Mouse (Mus musculus): ENCODE measurements around the gene Olfr1052. TPM values are rescaled to one million over a fixed set of nuclear protein-coding genes. Genes with fewer than 3 reads are reported as not detected.
"Not testable (repeated sequence)": the region's sequence is repeated elsewhere in the genome, so short reads cannot be mapped to it uniquely, and the experiment has no call there.

The Olfr1052 gene
- polyA plus RNA-seq (2015; fragmentation: Nextera tagmentation; extraction: Ambion mirVana) = not detected in 2 replicates

DNA sequence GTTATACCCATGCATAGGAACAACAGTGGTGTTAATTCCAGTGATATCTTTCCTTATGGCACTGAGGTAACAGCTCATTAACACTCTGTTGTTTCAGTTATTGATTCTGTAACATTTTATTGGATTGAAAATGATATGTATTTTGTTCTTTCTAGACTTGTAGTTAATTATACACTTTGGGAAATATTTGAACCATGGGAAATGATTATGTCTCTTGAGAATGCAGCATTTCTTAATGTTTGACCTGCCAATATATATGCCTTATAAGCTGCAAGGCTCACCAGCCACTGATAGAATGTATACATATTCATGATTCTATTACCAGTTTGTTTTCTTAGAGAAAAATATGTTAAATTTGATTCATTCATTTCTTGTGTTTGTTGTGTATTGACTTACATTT is at the start of gene Olfr1052:
Gene Olfr1052, plus strand, starts transcription at position 301 of the 400 bp plus-strand sequence.
- Histone ChIP-seq H3K27ac (no peak within 1 kb of the TSS), H3K27me3 (no peaks in the 10 kb centered on the region), H3K4me3 (no peak within 1 kb of the TSS), H3K4me2 (no peak within 1 kb of the TSS), H3K4me1 (replicated peaks) (no peaks in the 10 kb centered on the region), H3K36me3 (no peaks in the 10 kb centered on the region), H3K9me3 (replicated peaks) (no peaks in the 10 kb centered on the region), H3K9ac (no peak within 1 kb of the TSS)
- ATAC-seq (replicated peaks; ENCODE audit: insufficient number of reproducible peaks, insufficient read depth, low FRiP score, low read depth) = no peak

DNA sequence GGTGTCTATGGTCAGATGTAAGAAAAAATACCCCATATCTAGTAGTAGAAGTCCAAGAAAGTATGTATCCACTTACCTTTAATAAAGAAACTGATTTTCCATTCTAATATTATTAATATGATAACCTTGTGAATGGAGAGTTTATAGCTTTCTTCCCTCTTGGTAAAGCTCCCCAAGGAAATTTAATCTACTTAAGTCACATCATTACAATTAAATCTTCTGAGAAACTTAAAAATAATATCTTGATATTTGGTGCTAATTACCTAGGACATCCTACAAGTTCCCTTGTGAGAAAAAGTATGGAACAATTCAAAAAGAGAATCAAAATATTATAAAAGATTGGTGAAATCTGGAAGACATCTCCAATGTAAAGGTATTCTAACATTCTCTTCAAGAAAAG is 34.0 kb upstream of the Olfr1052 start, which contains the start of gene Olfr1049:
Gene Olfr1049, minus strand, starts transcription at position 101 of the 400 bp plus-strand sequence.
- H3K36me3 ChIP-seq; H3K9me3 ChIP-seq (replicated peaks); H3K27me3 ChIP-seq; ATAC-seq (replicated peaks; ENCODE audit: insufficient number of reproducible peaks, insufficient read depth, low FRiP score, low read depth); H3K4me3 ChIP-seq; H3K4me1 ChIP-seq (replicated peaks); H3K9ac ChIP-seq; H3K27ac ChIP-seq; H3K4me2 ChIP-seq: not testable (repeated sequence)

DNA sequence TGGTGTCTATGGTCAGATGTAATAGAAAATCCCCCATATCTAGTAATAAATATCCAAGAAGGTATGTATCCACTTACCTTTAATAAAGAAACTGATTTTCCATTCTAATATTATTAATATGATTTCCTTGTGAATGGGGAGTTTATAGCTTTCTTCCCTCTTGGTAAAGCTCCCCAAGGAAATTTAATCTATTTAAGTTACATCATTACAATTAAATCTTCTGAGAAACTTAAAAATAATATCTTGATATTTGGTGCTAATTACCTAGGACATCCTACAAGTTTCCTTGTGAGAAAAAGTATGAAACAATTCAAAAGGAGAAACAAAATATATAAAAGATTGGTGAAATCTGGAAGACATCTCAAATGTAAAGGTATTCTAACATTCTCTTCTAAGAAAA is 13.3 kb upstream of the Olfr1052 start, which contains the start of gene Olfr1051:
Gene Olfr1051, minus strand, starts transcription at position 101 of the 400 bp plus-strand sequence.
- not testable (repeated sequence) for H3K4me3 ChIP-seq; H3K9me3 ChIP-seq (replicated peaks); H3K36me3 ChIP-seq; ATAC-seq (replicated peaks; ENCODE audit: insufficient number of reproducible peaks, insufficient read depth, low FRiP score, low read depth); H3K27ac ChIP-seq; H3K4me2 ChIP-seq; H3K4me1 ChIP-seq (replicated peaks); H3K9ac ChIP-seq; H3K27me3 ChIP-seq

DNA sequence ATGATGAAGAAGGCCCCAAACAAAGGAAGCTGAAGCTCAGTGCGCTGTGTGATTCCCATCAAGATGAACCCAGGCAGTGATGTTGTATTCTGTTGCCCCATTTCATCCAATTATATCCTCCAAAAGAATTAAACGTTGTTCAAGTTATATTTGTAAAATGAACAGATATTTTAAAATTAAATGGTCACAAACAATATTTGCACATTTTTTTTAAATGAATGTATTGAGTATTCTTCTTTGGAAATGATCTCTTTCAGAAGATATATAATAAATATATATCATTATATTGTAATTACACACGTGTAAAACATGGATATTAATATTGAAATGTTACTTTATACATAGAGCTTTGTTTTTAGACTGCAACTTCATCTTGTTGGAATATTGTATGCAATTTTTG is 22.9 kb downstream of the Olfr1052 start, which contains the start of gene Olfr1053:
Gene Olfr1053, minus strand, starts transcription at position 101 of the 400 bp plus-strand sequence.
- no peak within 1 kb of the TSS for H3K27ac ChIP-seq
- no peak within 1 kb of the TSS for H3K9ac ChIP-seq
- H3K4me3 ChIP-seq = no peak within 1 kb of the TSS
- no peaks in the 10 kb centered on the region for H3K4me1 ChIP-seq (replicated peaks)
- no peak for ATAC-seq (replicated peaks; ENCODE audit: insufficient number of reproducible peaks, insufficient read depth, low FRiP score, low read depth)
- H3K9me3 ChIP-seq (replicated peaks) = no peaks in the 10 kb centered on the region
- no peak within 1 kb of the TSS for H3K4me2 ChIP-seq
- no peaks in the 10 kb centered on the region for H3K36me3 ChIP-seq
- no peaks in the 10 kb centered on the region for H3K27me3 ChIP-seq
- WGBS = 55% methylated on average over 3 of the region's 3 CpGs

DNA sequence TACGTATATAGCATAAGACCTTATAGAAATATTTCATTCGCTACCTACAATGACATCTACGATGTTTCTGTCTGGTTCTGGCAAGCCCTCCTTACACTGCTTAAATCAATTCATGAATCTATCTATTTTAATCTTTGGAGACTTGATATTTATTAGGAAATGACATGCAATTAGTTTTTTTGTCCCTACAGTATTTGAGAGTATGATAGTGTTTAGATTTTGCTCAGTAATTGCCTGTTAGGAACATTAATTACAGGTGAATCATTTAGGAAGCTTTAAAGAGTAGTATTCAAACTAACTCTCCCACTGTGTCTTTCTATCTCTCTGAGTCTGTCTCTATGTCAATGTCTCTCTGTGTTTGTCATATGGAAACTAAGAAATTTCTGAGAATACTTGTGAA is 43.1 kb downstream of the Olfr1052 start, which contains the start of gene Olfr1054:
Gene Olfr1054, minus strand, starts transcription at position 101 of the 400 bp plus-strand sequence.
- Histone ChIP-seq H3K9ac (no peak within 1 kb of the TSS), H3K36me3 (no peaks in the 10 kb centered on the region), H3K9me3 (replicated peaks) (no peaks in the 10 kb centered on the region), H3K4me3 (no peak within 1 kb of the TSS), H3K27me3 (no peaks in the 10 kb centered on the region), H3K4me1 (replicated peaks) (no peaks in the 10 kb centered on the region), H3K27ac (no peak within 1 kb of the TSS), H3K4me2 (no peak within 1 kb of the TSS)
- WGBS = 75% methylated on average over 3 of the region's 3 CpGs
- no peak for ATAC-seq (replicated peaks; ENCODE audit: insufficient number of reproducible peaks, insufficient read depth, low FRiP score, low read depth)

Other genes with a start within 250 kb of the Olfr1052 start
- gene Olfr1034, start 246.6 kb upstream of the Olfr1052 start, polyA plus RNA-seq (2015; fragmentation: Nextera tagmentation; extraction: Ambion mirVana) = 0.04 and 0.11 TPM in 2 replicates
- not detected in 2 replicates for gene Olfr1036, start 218.5 kb upstream of the Olfr1052 start, polyA plus RNA-seq (2015; fragmentation: Nextera tagmentation; extraction: Ambion mirVana)
- not detected in 2 replicates for gene Olfr1037, start 205.1 kb upstream of the Olfr1052 start, polyA plus RNA-seq (2015; fragmentation: Nextera tagmentation; extraction: Ambion mirVana)
- not detected in 2 replicates for gene Olfr1039, start 156.5 kb upstream of the Olfr1052 start, polyA plus RNA-seq (2015; fragmentation: Nextera tagmentation; extraction: Ambion mirVana)
- not detected in 2 replicates for gene Olfr1040, start 145.7 kb upstream of the Olfr1052 start, polyA plus RNA-seq (2015; fragmentation: Nextera tagmentation; extraction: Ambion mirVana)
- not detected in 2 replicates for gene Olfr1042, start 130.6 kb upstream of the Olfr1052 start, polyA plus RNA-seq (2015; fragmentation: Nextera tagmentation; extraction: Ambion mirVana)
- not detected in 2 replicates for gene Olfr1043, start 124.9 kb upstream of the Olfr1052 start, polyA plus RNA-seq (2015; fragmentation: Nextera tagmentation; extraction: Ambion mirVana)
- gene Olfr1044, start 114.6 kb upstream of the Olfr1052 start, polyA plus RNA-seq (2015; fragmentation: Nextera tagmentation; extraction: Ambion mirVana) = not detected in 2 replicates
- gene Olfr52, start 106.8 kb upstream of the Olfr1052 start, polyA plus RNA-seq (2015; fragmentation: Nextera tagmentation; extraction: Ambion mirVana) = not detected in 2 replicates
- gene Olfr1045, start 89.4 kb upstream of the Olfr1052 start, polyA plus RNA-seq (2015; fragmentation: Nextera tagmentation; extraction: Ambion mirVana) = not detected in 2 replicates
- gene Olfr1046, start 73.1 kb upstream of the Olfr1052 start, polyA plus RNA-seq (2015; fragmentation: Nextera tagmentation; extraction: Ambion mirVana) = not detected in 2 replicates
- not detected in 2 replicates for gene Olfr1047, start 61.1 kb upstream of the Olfr1052 start, polyA plus RNA-seq (2015; fragmentation: Nextera tagmentation; extraction: Ambion mirVana)
- gene Olfr1048, start 52.2 kb upstream of the Olfr1052 start, polyA plus RNA-seq (2015; fragmentation: Nextera tagmentation; extraction: Ambion mirVana) = not detected in 2 replicates
- gene Olfr1049, start 34.1 kb upstream of the Olfr1052 start, polyA plus RNA-seq (2015; fragmentation: Nextera tagmentation; extraction: Ambion mirVana) = not detected in 2 replicates
- gene Olfr1051, start 13.4 kb upstream of the Olfr1052 start, polyA plus RNA-seq (2015; fragmentation: Nextera tagmentation; extraction: Ambion mirVana) = not detected in 2 replicates
- gene Olfr1053, start 22.8 kb downstream of the Olfr1052 start, polyA plus RNA-seq (2015; fragmentation: Nextera tagmentation; extraction: Ambion mirVana) = not detected in 2 replicates
- gene Olfr1054, start 43.0 kb downstream of the Olfr1052 start, polyA plus RNA-seq (2015; fragmentation: Nextera tagmentation; extraction: Ambion mirVana) = not detected in 2 replicates
- gene Olfr1055, start 57.8 kb downstream of the Olfr1052 start, polyA plus RNA-seq (2015; fragmentation: Nextera tagmentation; extraction: Ambion mirVana) = not detected in 2 replicates
- gene Olfr1056, start 70.0 kb downstream of the Olfr1052 start, polyA plus RNA-seq (2015; fragmentation: Nextera tagmentation; extraction: Ambion mirVana) = not detected in 2 replicates
- gene Olfr1057, start 85.9 kb downstream of the Olfr1052 start, polyA plus RNA-seq (2015; fragmentation: Nextera tagmentation; extraction: Ambion mirVana) = not detected in 2 replicates
- gene Olfr1058, start 96.1 kb downstream of the Olfr1052 start, polyA plus RNA-seq (2015; fragmentation: Nextera tagmentation; extraction: Ambion mirVana) = not detected in 2 replicates
- not detected in 2 replicates for gene Olfr1061, start 121.6 kb downstream of the Olfr1052 start, polyA plus RNA-seq (2015; fragmentation: Nextera tagmentation; extraction: Ambion mirVana)
- gene Olfr1062, start 134.3 kb downstream of the Olfr1052 start, polyA plus RNA-seq (2015; fragmentation: Nextera tagmentation; extraction: Ambion mirVana) = not detected in 2 replicates
- not detected in 2 replicates for gene Olfr1065, start 158.1 kb downstream of the Olfr1052 start, polyA plus RNA-seq (2015; fragmentation: Nextera tagmentation; extraction: Ambion mirVana)
- not detected in 2 replicates for gene Olfr1066, start 163.8 kb downstream of the Olfr1052 start, polyA plus RNA-seq (2015; fragmentation: Nextera tagmentation; extraction: Ambion mirVana)
- not detected in 2 replicates for gene Olfr228, start 194.9 kb downstream of the Olfr1052 start, polyA plus RNA-seq (2015; fragmentation: Nextera tagmentation; extraction: Ambion mirVana)
- not detected in 2 replicates for gene Olfr1076, start 216.0 kb downstream of the Olfr1052 start, polyA plus RNA-seq (2015; fragmentation: Nextera tagmentation; extraction: Ambion mirVana)

Data from heart, embryonic 15.5 days (tissue).